Mouse (Mus musculus) CH12.LX (cell line): Measurements from ENCODE around the gene Pcsk1n. TPM values are rescaled to one million over a fixed set of nuclear protein-coding genes. Genes with fewer than 3 reads are reported as not detected.

ENCODE experiments used
- DNase-seq: peaks from one replicate; pipeline ENCODE4 v3.0.0-alpha.2; 2013; ENCODE audit errors: extremely low read depth
- H3K27ac ChIP-seq: 2 replicates; pipeline ENCODE4 v1.5.1; 2012; ENCODE audit warnings: low read depth, mild to moderate bottlenecking, control low read depth, moderate library complexity; ENCODE audit not compliant: insufficient read depth
- H3K27me3 ChIP-seq: replicated peaks from 2 replicates; pipeline ENCODE3; 2012; ENCODE audit warnings: inconsistent platforms
- H3K36me3 ChIP-seq, 2 experiments: replicated peaks in 1 of 2; 2 replicates each; pipeline versions ENCODE3 to v1.6.1; 2012; ENCODE audit warnings: inconsistent platforms in 1 of 2, low read length in 1 of 2, mild to moderate bottlenecking in 1 of 2, mixed read lengths in 1 of 2, moderate library complexity in 1 of 2; ENCODE audit not compliant: control insufficient read depth in 1 of 2, insufficient read depth in 1 of 2
- H3K4me1 ChIP-seq, 2 experiments: 2 replicates each; pipeline ENCODE4 v1.6.1; 2012; ENCODE audit warnings: inconsistent platforms in 1 of 2, moderate library complexity in 1 of 2; ENCODE audit not compliant: insufficient read depth in 2 of 2, control insufficient read depth in 1 of 2
- H3K4me2 ChIP-seq: 2 replicates; pipeline ENCODE4 v1.6.1; 2012; ENCODE audit warnings: low read depth, mild to moderate bottlenecking, control low read depth; ENCODE audit not compliant: poor library complexity, insufficient read depth, severe bottlenecking
- H3K4me3 ChIP-seq, 3 experiments: fragments of 150-350 bp in 1 of 3; sonication (generic) in 1 of 3; replicated peaks in 1 of 3; 2 replicates each; pipeline versions ENCODE3 to v1.5.1; 2011 to 2012; ENCODE audit warnings: low read depth in 2 of 3, low read length in 2 of 3, mild to moderate bottlenecking in 2 of 3, moderate library complexity in 2 of 3, control low read depth in 1 of 3, improper control_type of control experiment in 1 of 3, inconsistent platforms in 1 of 3, mixed read lengths in 1 of 3; ENCODE audit not compliant: poor library complexity in 1 of 3
- H3K79me2 ChIP-seq: replicated peaks from 2 replicates; pipeline ENCODE4 v1.6.1; 2012; ENCODE audit warnings: mild to moderate bottlenecking, moderate library complexity; ENCODE audit not compliant: control insufficient read depth, poor library complexity, insufficient read depth, severe bottlenecking; ENCODE audit errors: extremely low read depth
- H3K9ac ChIP-seq: 2 replicates; pipeline ENCODE4 v1.6.1; 2012; ENCODE audit warnings: low read depth, mild to moderate bottlenecking, control low read depth, moderate library complexity; ENCODE audit not compliant: insufficient read depth
- H3K9me3 ChIP-seq: replicated peaks from 2 replicates; pipeline ENCODE3; 2012; ENCODE audit warnings: low read length, inconsistent platforms, mixed read lengths
- BHLHE40 ChIP-seq: IDR thresholded peaks from 2 replicates; pipeline ENCODE4 v1.6.1; 2011; ENCODE audit warnings: mild to moderate bottlenecking, low read depth, low read length, improper control_type of control experiment
- CHD2 ChIP-seq: IDR thresholded peaks from 2 replicates; pipeline ENCODE4 v1.6.1; 2011; ENCODE audit warnings: low read length, improper control_type of control experiment
- ELF1 ChIP-seq: IDR thresholded peaks from 2 replicates; pipeline ENCODE4 v1.6.1; 2014; ENCODE audit warnings: low read depth, mild to moderate bottlenecking, inconsistent platforms, low read length, improper control_type of control experiment
- EP300 ChIP-seq: IDR thresholded peaks from 2 replicates; pipeline ENCODE4 v1.6.1; 2011; ENCODE audit warnings: low read length, improper control_type of control experiment
- ETS1 ChIP-seq: conservative IDR thresholded peaks from 2 replicates; pipeline ENCODE4 v1.6.1; 2012; ENCODE audit warnings: low read depth, mild to moderate bottlenecking, inconsistent platforms, low read length, improper control_type of control experiment, moderate library complexity
- HCFC1 ChIP-seq: IDR thresholded peaks from 2 replicates; pipeline ENCODE4 v1.6.1; 2012; ENCODE audit warnings: low read depth, mild to moderate bottlenecking, inconsistent platforms, low read length, improper control_type of control experiment
- IRF4 ChIP-seq: IDR thresholded peaks from 2 replicates; pipeline ENCODE4 v1.6.1; 2014; ENCODE audit warnings: low read depth, mild to moderate bottlenecking, inconsistent platforms, low read length, improper control_type of control experiment
- JUN ChIP-seq: IDR thresholded peaks from 2 replicates; pipeline ENCODE4 v1.6.1; 2011; ENCODE audit warnings: low read depth, mild to moderate bottlenecking, low read length, improper control_type of control experiment, moderate library complexity; ENCODE audit not compliant: insufficient read depth
- MAFK ChIP-seq: IDR thresholded peaks from 2 replicates; pipeline ENCODE4 v1.6.1; 2011; ENCODE audit warnings: low read length, improper control_type of control experiment; ENCODE audit not compliant: insufficient replicate concordance
- MAX ChIP-seq: IDR thresholded peaks from 2 replicates; pipeline ENCODE4 v1.6.1; 2011; ENCODE audit warnings: low read length, improper control_type of control experiment
- MXI1 ChIP-seq: IDR thresholded peaks from 2 replicates; pipeline ENCODE4 v1.6.1; 2011; ENCODE audit warnings: mild to moderate bottlenecking, low read depth, low read length, improper control_type of control experiment
- MYC ChIP-seq: IDR thresholded peaks from 2 replicates; pipeline ENCODE4 v1.6.1; 2011; ENCODE audit warnings: low read depth, mild to moderate bottlenecking, improper control_type of control experiment, low read length
- NELFE ChIP-seq: IDR thresholded peaks from 2 replicates; pipeline ENCODE4 v1.6.1; 2011; ENCODE audit warnings: low read depth, low read length, improper control_type of control experiment
- NRF1 ChIP-seq: IDR thresholded peaks from 2 replicates; pipeline ENCODE4 v1.6.1; 2014; ENCODE audit warnings: low read depth, mild to moderate bottlenecking, inconsistent platforms, low read length, improper control_type of control experiment, moderate library complexity
- POLR2A ChIP-seq: IDR thresholded peaks from 2 replicates; pipeline ENCODE4 v1.6.1; 2011; ENCODE audit warnings: low read depth, mild to moderate bottlenecking, improper control_type of control experiment, low read length
- POLR2AphosphoS2 ChIP-seq: IDR thresholded peaks from 2 replicates; pipeline ENCODE4 v1.6.1; 2011; ENCODE audit warnings: low read depth, low read length, improper control_type of control experiment
- RAD21 ChIP-seq: IDR thresholded peaks from 2 replicates; pipeline ENCODE4 v1.6.1; 2011; ENCODE audit warnings: low read depth, mild to moderate bottlenecking, low read length, improper control_type of control experiment, moderate library complexity
- SIN3A ChIP-seq: IDR thresholded peaks from 2 replicates; pipeline ENCODE4 v1.6.1; 2012; ENCODE audit warnings: low read length, improper control_type of control experiment, inconsistent platforms
- TBP ChIP-seq: conservative IDR thresholded peaks from 2 replicates; pipeline ENCODE4 v1.6.1; 2011; ENCODE audit warnings: low read depth, low read length, improper control_type of control experiment
- TCF12 ChIP-seq: IDR thresholded peaks from 2 replicates; pipeline ENCODE4 v1.6.1; 2014; ENCODE audit warnings: low read depth, mild to moderate bottlenecking, inconsistent platforms, low read length, improper control_type of control experiment
- UBTF ChIP-seq: IDR thresholded peaks from 2 replicates; pipeline ENCODE4 v1.6.1; 2012; ENCODE audit warnings: low read depth, mild to moderate bottlenecking, inconsistent platforms, low read length, improper control_type of control experiment, moderate library complexity
- USF1 ChIP-seq: IDR thresholded peaks from 2 replicates; pipeline ENCODE4 v1.6.1; 2014; ENCODE audit warnings: low read depth, mild to moderate bottlenecking, inconsistent platforms, low read length, improper control_type of control experiment
- USF2 ChIP-seq: conservative IDR thresholded peaks from 2 replicates; pipeline ENCODE4 v1.6.1; 2011; ENCODE audit warnings: low read depth, low read length, improper control_type of control experiment
- ZC3H11A ChIP-seq: IDR thresholded peaks from 2 replicates; pipeline ENCODE4 v1.6.1; 2012; ENCODE audit warnings: low read depth, mild to moderate bottlenecking, inconsistent platforms, low read length, improper control_type of control experiment
- ZKSCAN1 ChIP-seq: IDR thresholded peaks from 2 replicates; pipeline ENCODE4 v1.6.1; 2012; ENCODE audit warnings: low read depth, inconsistent platforms, low read length, improper control_type of control experiment, borderline replicate concordance
- ZMIZ1 ChIP-seq: IDR thresholded peaks from 2 replicates; pipeline ENCODE4 v1.6.1; 2012; ENCODE audit warnings: low read depth, mild to moderate bottlenecking, inconsistent platforms, low read length, improper control_type of control experiment
- ZNF384 ChIP-seq: IDR thresholded peaks from 2 replicates; pipeline ENCODE4 v1.6.1; 2012; ENCODE audit warnings: low read depth, low read length, improper control_type of control experiment, inconsistent platforms
- dilution Hi-C: fragments of 300-500 bp; cut with MboI; formaldehyde crosslinking; loops from 2 replicates; pipeline ENCODE4 v1.14.3; 2020; ENCODE audit warnings: low sequenced_read_pairs; ENCODE audit not compliant: extremely low pct_unique_long_range_greater_than_20kb, extremely low pct_ligation_motif_present
- in situ Hi-C: fragments of 300-500 bp; cut with MboI; formaldehyde crosslinking; loops from 3 replicates; pipeline ENCODE4 v1.14.3; 2019; ENCODE audit warnings: low sequenced_read_pairs, low pct_ligation_motif_present, low pct_unique_long_range_greater_than_20kb, mixed read lengths
- polyA plus RNA-seq: library from polyadenylated mRNA; unstranded; fragments of >175 nt; gene quantifications from 2 replicates; pipeline ENCODE4 v1.2.1, GENCODE M21; 2012; ENCODE audit warnings: low read depth; ENCODE audit not compliant: insufficient read length
- total RNA-seq, 2 experiments: library from RNA; depleted of rRNA; stranded (reverse); fragments of 300-350 nt in 1 of 2; fragments of >200 nt in 1 of 2; gene quantifications; 2 replicates each; pipeline ENCODE4 v1.2.3; 2012 to 2014

Gene Pcsk1n
- total and polyA plus RNA-seq, 3 experiments: not detected

DNA sequence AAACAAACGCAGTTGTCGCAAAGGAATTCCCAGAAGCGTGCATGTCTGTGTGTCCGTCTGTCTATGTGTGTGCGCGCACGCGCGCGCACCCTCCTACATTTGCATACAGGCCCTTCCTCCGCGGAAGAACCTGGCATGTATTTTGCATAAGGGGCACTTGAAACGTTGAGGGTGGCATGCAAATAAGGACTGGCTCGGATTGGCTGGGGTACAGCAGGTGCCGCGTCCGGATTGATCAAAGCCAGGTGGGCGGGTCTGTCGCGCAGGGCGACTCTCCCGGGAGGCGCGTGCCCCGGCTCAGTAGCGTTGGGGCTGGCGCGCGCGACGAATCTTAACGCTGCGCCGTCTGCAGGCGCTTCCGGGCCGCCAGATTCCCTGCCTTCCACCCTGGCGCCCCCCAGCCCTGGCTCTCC, 41.6 kb upstream of the Pcsk1n start, which contains the start of gene Pim2:
Gene Pim2, plus strand, starts transcription at position 256 of the 413 bp plus-strand sequence.
- in situ Hi-C loops: no loop called here
- dilution Hi-C loops: no loop called here
- Histone ChIP-seq H3K4me2 (peak within 1 kb of the TSS; percentile 73), H3K27me3 (no peaks in the 10 kb centered on the region), H3K4me3 (peak within 1 kb of the TSS; percentile 79 to 100 (median 82)), H3K4me1 (peaks cover 4 to 20% of the 10 kb centered on the region in 2 experiments; a peak in 2 of 4 replicates), H3K9ac (peak within 1 kb of the TSS; percentile 97), H3K79me2 (peaks cover 42% of the 10 kb centered on the region), H3K9me3 (no peaks in the 10 kb centered on the region), H3K36me3 (peaks cover 44 to 53% of the 10 kb centered on the region in 2 experiments), H3K27ac (peak within 1 kb of the TSS; percentile 90)
- peak; percentile 92 for DNase-seq
- peak; percentile 95 for TF ChIP-seq TCF12
- TF ChIP-seq JUN: no peak
- no peak for TF ChIP-seq CHD2
- TF ChIP-seq USF1: peak; percentile 61
- TF ChIP-seq USF2: no peak
- no peak for TF ChIP-seq ZNF384
- TF ChIP-seq SIN3A: peak; percentile 56; the same call in 1 of the 2 replicates
- peak; percentile 90 for TF ChIP-seq NELFE
- peak; percentile 87 for TF ChIP-seq TBP
- TF ChIP-seq ZKSCAN1: no peak
- TF ChIP-seq UBTF: 0 out of 2 replicates have a peak, but pooled peaks have one; percentile 48
- TF ChIP-seq POLR2AphosphoS2: peak; percentile 93
- TF ChIP-seq MXI1: peak; percentile 77; the same call in 1 of the 2 replicates
- peak; percentile 32; the same call in 1 of the 2 replicates for TF ChIP-seq IRF4
- no peak for TF ChIP-seq MAFK
- no peak for TF ChIP-seq RAD21
- no peak for TF ChIP-seq MYC
- TF ChIP-seq POLR2A: peak; percentile 95
- TF ChIP-seq ELF1: peak; percentile 80
- TF ChIP-seq ZC3H11A: no peak
- peak; percentile 27; the same call in 1 of the 2 replicates for TF ChIP-seq MAX
- TF ChIP-seq NRF1: peak; percentile 79
- no peak for TF ChIP-seq EP300
- TF ChIP-seq BHLHE40: peak; percentile 93
- TF ChIP-seq ETS1: peak; percentile 61
- TF ChIP-seq ZMIZ1: peak; percentile 98
- peak; percentile 28 for TF ChIP-seq HCFC1
